Mouse (Mus musculus): ENCODE results near the gene Olfr60. TPM values are rescaled to one million over a fixed set of nuclear protein-coding genes. Genes with fewer than 3 reads are reported as not detected.

Olfr60 gene
- polyA plus RNA-seq (2012; rRNA removed), result not detected in 2 replicates

GRCm38 (mm10) chr7:140361571-140361970 is at the start of gene Olfr60:
TSS of gene Olfr60 (minus strand) at chr7:140361671.

GRCm38 (mm10) chr7:140402818-140403217 is 41.3 kb upstream of the Olfr60 start, which contains the start of gene Olfr531:
TSS of gene Olfr531 (minus strand) at chr7:140402918.

GRCm38 (mm10) chr7:140376231-140376630 is 14.8 kb upstream of the Olfr60 start, which contains the start of gene Olfr530:
TSS of gene Olfr530 (minus strand) at chr7:140376331.

GRCm38 (mm10) chr7:140333717-140334116 is 27.8 kb downstream of the Olfr60 start, which contains the start of gene Olfr527:
TSS of gene Olfr527 (plus strand) at chr7:140334017.

GRCm38 (mm10) chr7:140320558-140320957 is 40.9 kb downstream of the Olfr60 start, which contains the start of gene Olfr525:
TSS of gene Olfr525 (plus strand) at chr7:140320858.

Other genes with a start within 250 kb of the Olfr60 start
- gene Paox, start 245.9 kb downstream of the Olfr60 start, polyA plus RNA-seq (2012; rRNA removed), result 5.1 and 5.3 TPM in 2 replicates
- 84.5 and 97.6 TPM in 2 replicates for gene Echs1, start 245.2 kb downstream of the Olfr60 start, polyA plus RNA-seq (2012; rRNA removed)
- gene Mtg1, start 224.1 kb downstream of the Olfr60 start, polyA plus RNA-seq (2012; rRNA removed), result 36.5 and 42.2 TPM in 2 replicates
- 29.5 and 33.1 TPM in 2 replicates for gene Sprn, start 206.8 kb downstream of the Olfr60 start, polyA plus RNA-seq (2012; rRNA removed)
- not detected in 2 replicates for gene Olfr522, start 196.9 kb downstream of the Olfr60 start, polyA plus RNA-seq (2012; rRNA removed)
- gene Olfr523, start 188.5 kb downstream of the Olfr60 start, polyA plus RNA-seq (2012; rRNA removed), result not detected in 2 replicates
- gene Olfr524, start 155.7 kb downstream of the Olfr60 start, polyA plus RNA-seq (2012; rRNA removed), result not detected in 2 replicates
- 0.13 TPM in 1 of 2 replicates, not detected in the other for gene Cd163l1, start 143.4 kb downstream of the Olfr60 start, polyA plus RNA-seq (2012; rRNA removed)
- 0.08 TPM in 1 of 2 replicates, not detected in the other for gene 5830411N06Rik, start 114.4 kb downstream of the Olfr60 start, polyA plus RNA-seq (2012; rRNA removed)
- gene Olfr525, start 40.8 kb downstream of the Olfr60 start, polyA plus RNA-seq (2012; rRNA removed), result not detected in 2 replicates
- gene Olfr527, start 27.7 kb downstream of the Olfr60 start, polyA plus RNA-seq (2012; rRNA removed), result not detected in 2 replicates
- gene Olfr530, start 14.7 kb upstream of the Olfr60 start, polyA plus RNA-seq (2012; rRNA removed), result not detected in 2 replicates
- gene Olfr531, start 41.2 kb upstream of the Olfr60 start, polyA plus RNA-seq (2012; rRNA removed), result not detected in 2 replicates
- not detected in 2 replicates for gene Olfr532, start 60.0 kb upstream of the Olfr60 start, polyA plus RNA-seq (2012; rRNA removed)
- gene Olfr533, start 101.7 kb upstream of the Olfr60 start, polyA plus RNA-seq (2012; rRNA removed), result not detected in 2 replicates
- gene Olfr535, start 122.5 kb upstream of the Olfr60 start, polyA plus RNA-seq (2012; rRNA removed), result not detected in 2 replicates
- gene Olfr536, start 145.7 kb upstream of the Olfr60 start, polyA plus RNA-seq (2012; rRNA removed), result not detected in 2 replicates
- not detected in 2 replicates for gene Olfr538, start 206.2 kb upstream of the Olfr60 start, polyA plus RNA-seq (2012; rRNA removed)
- under 0.01 TPM in 1 of 2 replicates, not detected in the other for gene Olfr46, start 239.6 kb upstream of the Olfr60 start, polyA plus RNA-seq (2012; rRNA removed)

Data from central nervous system, embryonic 18 days (tissue).